In the genomic region with DNA sequence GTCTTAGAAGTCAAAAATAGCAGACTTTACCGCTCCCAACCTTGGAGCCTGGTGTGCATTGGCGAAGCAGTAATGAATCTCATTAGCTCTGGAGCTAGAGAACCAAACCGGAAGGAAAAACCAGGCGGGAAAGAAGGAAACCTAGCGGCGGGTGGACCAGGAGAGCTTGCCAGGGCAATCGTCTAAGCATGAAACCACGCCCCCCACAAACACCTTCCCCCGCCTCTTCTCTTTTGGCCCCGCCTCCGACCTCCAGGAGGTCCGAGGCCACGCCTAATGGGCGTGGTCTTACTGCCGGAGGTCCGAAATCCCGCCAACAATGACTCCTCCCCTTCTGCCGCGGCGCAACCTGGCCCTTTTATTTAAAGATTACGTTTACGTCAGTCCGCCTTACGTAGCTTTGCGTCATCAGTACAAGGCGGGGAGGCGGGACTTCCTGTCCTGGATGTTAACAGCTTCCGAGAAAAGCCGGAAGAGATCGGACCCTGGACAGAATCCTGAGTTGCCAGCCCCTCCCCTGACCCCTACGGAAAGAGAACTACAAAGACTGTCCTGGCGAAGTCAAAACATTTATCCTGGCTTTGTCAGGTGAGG, we compare ENCODE assay signal across 8 mouse cellular contexts. TPM values are rescaled to one million over a fixed set of nuclear protein-coding genes. Genes with fewer than 3 reads are reported as not detected.
DNase-seq lines count a peak whose midpoint lies in the region; ATAC-seq and TF ChIP-seq lines count a peak whose summit lies in the region.

TSS of gene Tmub2 (plus strand) at position 431 of the 594 bp plus-strand sequence.

- peak within 1 kb of the TSS; percentile 90 for H3K4me2 ChIP-seq in forebrain, embryonic 15.5 days (replicated peaks)

- in situ Hi-C loops in ES-E14 (cut with MboI; ENCODE audit: low sequenced_read_pairs in 2 of 2, unreplicated experiment in 2 of 2): no loop called here

- intact Hi-C loops in heart, postnatal 25 days (cut with DNase I): loop anchor here (5.0 kb wide), 1 partner anchor 37 kb away; the partner anchor contains the start of gene BC030867

- peak; percentile 91 for ATAC-seq in forebrain, embryonic 15.5 days (replicated peaks)
- peak; percentile 95 for ATAC-seq in neutrophil, adult 5-6 weeks (ENCODE audit: extremely low read depth, insufficient number of reproducible peaks, low FRiP score, poor library complexity, severe bottlenecking)

- no peak for TF ChIP-seq CTCF in lung, adult 2 months (IDR thresholded peaks at IDR 0.05; ENCODE audit: insufficient read depth, low read length)

- TF ChIP-seq POLR2A in lung, adult 2 months (IDR thresholded peaks at IDR 0.05; ENCODE audit: borderline replicate concordance, extremely low read depth, low read depth, low read length): no peak; the same call in 1 of the 2 replicates

- peak within 1 kb of the TSS; percentile 70 for H3K27ac ChIP-seq in ES-E14 (ENCODE audit: insufficient read depth, low read depth, low read length, poor library complexity, severe bottlenecking)
- H3K27ac ChIP-seq in forebrain, embryonic 15.5 days (replicated peaks): peak within 1 kb of the TSS; percentile 89

- peaks cover 10% of the 10 kb centered on the region for H3K36me3 ChIP-seq in ES-E14 (ENCODE audit: control insufficient read depth, insufficient read depth, low read length, poor library complexity, severe bottlenecking)
- peaks cover 20% of the 10 kb centered on the region for H3K36me3 ChIP-seq in forebrain, embryonic 15.5 days

- H3K27me3 ChIP-seq in forebrain, embryonic 15.5 days: no peaks in the 10 kb centered on the region

- H3K9ac ChIP-seq in ES-E14 (ENCODE audit: insufficient read depth, low read depth, low read length, poor library complexity, severe bottlenecking): peak within 1 kb of the TSS; percentile 68
- H3K9ac ChIP-seq in forebrain, embryonic 15.5 days (replicated peaks): peak within 1 kb of the TSS; percentile 87

- peak within 1 kb of the TSS; percentile 73 to 82 for H3K4me3 ChIP-seq in ES-E14 (ENCODE audit: insufficient read depth in 1 of 2, low read depth in 1 of 2, low read length in 2 of 2, poor library complexity in 1 of 2, severe bottlenecking in 1 of 2)
- H3K4me3 ChIP-seq in forebrain, embryonic 15.5 days: peak within 1 kb of the TSS; percentile 94
- H3K4me3 ChIP-seq in lung, adult 2 months (replicated peaks; ENCODE audit: extremely low read depth, low read depth, low read length): peak within 1 kb of the TSS; percentile 82

- DNase-seq in ES-E14 (ENCODE audit: low read depth, low spot score): peak; percentile 99
- DNase-seq in cerebellum, adult 11-12 months: peak; percentile 96
- DNase-seq in heart, postnatal 25 days (ENCODE audit: low spot score): peak; percentile 92
- DNase-seq in layer of hippocampus, adult 18-20 months (ENCODE audit: low spot score in 2 of 2): peak; percentile 92 to 99
- DNase-seq in lung, adult 2 months: peak; percentile 95
- DNase-seq in thymus, adult 18-20 months: peak; percentile 91 to 95

- H3K4me1 ChIP-seq in ES-E14 (ENCODE audit: control insufficient read depth in 2 of 2, insufficient read depth in 2 of 2, low read length in 2 of 2, poor library complexity in 1 of 2): peaks cover 2 to 5% of the 10 kb centered on the region in 2 experiments; a peak in 2 of 4 replicates
- peaks cover 20% of the 10 kb centered on the region for H3K4me1 ChIP-seq in forebrain, embryonic 15.5 days
- 0 out of 2 replicates have a peak, but pooled peaks cover 4% of the 10 kb centered on the region for H3K4me1 ChIP-seq in lung, adult 2 months (ENCODE audit: control insufficient read depth, insufficient read depth, low read length)

- under 1% methylated on average over 32 of the region's 32 CpGs for WGBS in forebrain, embryonic 15.5 days
- WGBS in lung, adult 2 months: under 1% methylated on average over 32 of the region's 32 CpGs

- no peaks in the 10 kb centered on the region for H3K9me3 ChIP-seq in ES-E14 (ENCODE audit: control insufficient read depth, insufficient read depth, low read depth, low read length)
- no peaks in the 10 kb centered on the region for H3K9me3 ChIP-seq in forebrain, embryonic 15.5 days

TF ChIP-seq in ES-E14, 5 proteins besides CTCF, POLR2A, EP300 and RAD21:
- TF ChIP-seq HCFC1 (IDR thresholded peaks at IDR 0.05; ENCODE audit: borderline replicate concordance, insufficient read depth, low read length) (peak; percentile 53; the same call in 1 of the 2 replicates), MAFK (IDR thresholded peaks at IDR 0.05; ENCODE audit: insufficient read depth, low read depth, low read length) (no peak)
TF ChIP-seq in ES-E14: peak in this region for 1.

RNA-seq across cellular contexts. Expression of gene Tmub2, which starts in this region (rescaled TPM):
- total RNA-seq in ES-E14 (2012; rRNA removed): 33.0 and 37.2 TPM in 2 replicates
- polyA plus RNA-seq in forebrain, embryonic 15.5 days (2015; fragmentation: Nextera tagmentation; extraction: Ambion mirVana): 73.1 and 73.4 TPM in 2 replicates
- 10 to 100 TPM; 20.7 to 23.3 TPM for total RNA-seq in heart, postnatal 25 days (2021)
- 10 to 100 TPM; 62.3 to 67.6 TPM for total RNA-seq in layer of hippocampus, adult 18-20 months (2021)
- polyA plus RNA-seq in lung, adult 2 months (2012; rRNA removed): 46.3 and 53.4 TPM in 2 replicates
- 51.1 and 54.8 TPM in 2 replicates for total RNA-seq in neutrophil, adult 5-6 weeks (2017)

Comparison
In these comparisons a context has a peak if more than half of its experiments do, and no peak if none do; other contexts are left out.
1. Peak in every context shown above with its lines: DNase-seq, ATAC-seq, H3K4me3 ChIP-seq and H3K27ac ChIP-seq.